Mouse (Mus musculus) v-Abl transformed pro-B cells (cell line): ENCODE measurements at regions not wholly inside any gene's neighbourhood (a gene's known extent, or its start where the extent isn't known, plus 50 kb on each side); places are given as distances from the start of the nearest gene placed in this dataset.
"Not testable (repeated sequence)": the region's sequence is repeated elsewhere in the genome, so short reads cannot be mapped to it uniquely, and the experiment has no call there.

Experiments
- in situ Hi-C, 2 experiments: fragments of 400-800 bp; cut with MboI; formaldehyde crosslinking; loops; one replicate each; pipeline ENCODE4 v1.15.1; 2025; ENCODE audit not compliant: unreplicated experiment in 2 of 2

- in situ Hi-C loops, result no loop called here
Observed at GRCm38 (mm10) chr10:126422066-126422465, 456.1 kb downstream of the Lrig3 start.

GRCm38 (mm10) chr10:126413786-126414185 lies 447.8 kb downstream of the Lrig3 start:
- in situ Hi-C loops, result no loop called here

- in situ Hi-C loops, result no loop called here
Observed at GRCm38 (mm10) chr10:126392235-126392634, 426.3 kb downstream of the Lrig3 start.

GRCm38 (mm10) chr10:126391770-126392169 lies 425.8 kb downstream of the Lrig3 start:
- in situ Hi-C loops, result no loop called here

GRCm38 (mm10) chr10:126386430-126386829 lies 420.5 kb downstream of the Lrig3 start:
- in situ Hi-C loops, result no loop called here

DNA sequence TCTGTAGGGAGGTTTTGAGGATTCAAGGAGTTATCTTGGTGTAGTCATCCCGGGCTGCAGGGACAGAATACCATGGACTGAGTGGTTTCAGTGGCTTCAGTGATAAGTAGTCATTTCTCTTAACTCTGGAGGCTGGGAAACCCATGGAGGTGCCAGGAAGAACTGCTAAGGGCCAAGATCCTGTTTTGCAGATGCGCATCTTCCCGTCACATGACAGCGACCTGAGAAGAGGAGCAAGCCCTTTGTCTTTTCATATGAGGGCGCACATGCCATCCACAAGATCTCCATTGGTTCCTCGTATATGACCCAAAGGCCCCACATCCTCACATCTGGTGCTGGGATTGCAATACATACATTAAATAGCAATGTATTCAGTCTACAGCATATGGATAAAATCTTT lies 419.7 kb downstream of the Lrig3 start:
- in situ Hi-C loops, result no loop called here

GRCm38 (mm10) chr10:126380381-126380780 lies 414.4 kb downstream of the Lrig3 start:
- in situ Hi-C loops, result no loop called here

- in situ Hi-C loops, result no loop called here
Observed at GRCm38 (mm10) chr10:126379239-126379638, 413.3 kb downstream of the Lrig3 start.

- in situ Hi-C loops, result no loop called here
Observed at GRCm38 (mm10) chr10:126373906-126374305, 407.9 kb downstream of the Lrig3 start.

DNA sequence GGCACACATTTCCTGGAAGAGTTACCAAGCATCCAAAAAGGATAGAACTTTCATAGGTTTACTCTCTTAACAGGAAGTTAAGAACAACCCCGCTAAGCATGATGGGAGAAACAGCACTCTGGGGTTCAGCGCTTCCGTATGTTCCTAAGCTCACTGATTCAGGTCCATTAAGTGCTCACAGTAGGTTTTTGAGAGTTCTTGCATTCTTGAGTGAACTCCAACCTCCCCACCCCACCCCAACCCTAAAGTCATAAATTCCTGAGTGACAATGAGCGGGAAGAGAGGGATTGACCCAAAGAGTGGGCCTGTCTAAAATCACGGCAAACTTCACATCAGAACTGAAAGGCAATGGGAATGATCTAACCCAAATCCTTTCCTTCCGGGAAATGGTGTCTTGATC lies 405.9 kb downstream of the Lrig3 start:
- in situ Hi-C loops, result no loop called here

- in situ Hi-C loops, result no loop called here
Observed at GRCm38 (mm10) chr10:126349076-126349475, 383.1 kb downstream of the Lrig3 start.

- in situ Hi-C loops, result no loop called here
Observed at GRCm38 (mm10) chr10:126337426-126337825, 371.5 kb downstream of the Lrig3 start.

- in situ Hi-C loops, result no loop called here
Observed at GRCm38 (mm10) chr10:126333786-126334185, 367.8 kb downstream of the Lrig3 start.

DNA sequence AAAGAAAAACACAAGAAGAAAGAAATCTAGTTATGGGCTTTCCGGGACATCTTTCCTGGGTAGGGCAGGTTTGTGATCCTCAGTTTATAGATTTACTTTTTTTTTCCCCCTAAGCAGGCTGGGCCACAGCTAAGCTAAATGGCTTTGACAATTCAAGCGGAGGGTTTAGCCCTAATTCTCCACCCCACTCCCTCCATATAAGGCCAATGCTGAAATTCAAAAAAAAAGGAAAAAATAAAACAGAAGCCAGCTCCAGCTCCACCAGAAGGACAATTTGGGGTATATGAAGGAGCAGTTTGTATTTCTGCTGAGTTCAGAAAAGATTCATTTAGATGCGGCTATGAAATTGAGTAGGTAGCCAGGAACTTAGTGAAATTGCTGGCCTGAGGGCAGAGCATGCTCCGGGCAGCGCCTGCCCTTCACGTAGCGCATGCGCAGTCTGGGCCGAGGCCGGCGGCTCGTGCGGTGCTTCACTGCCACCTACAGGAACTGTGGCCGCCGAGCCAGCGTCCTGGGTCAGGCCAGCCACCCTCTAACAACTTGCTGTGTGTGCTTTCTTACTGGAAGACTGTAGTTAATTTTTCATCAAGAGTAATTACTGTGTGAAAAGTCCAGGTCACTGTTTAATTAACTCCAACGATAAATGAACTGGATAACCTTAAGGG lies 364.5 kb downstream of the Lrig3 start:
- in situ Hi-C loops, result no loop called here

- in situ Hi-C loops, result no loop called here
Observed at GRCm38 (mm10) chr10:126320831-126321230, 354.9 kb downstream of the Lrig3 start.

GRCm38 (mm10) chr10:126319795-126320194 lies 353.8 kb downstream of the Lrig3 start:
- in situ Hi-C loops, result no loop called here

DNA sequence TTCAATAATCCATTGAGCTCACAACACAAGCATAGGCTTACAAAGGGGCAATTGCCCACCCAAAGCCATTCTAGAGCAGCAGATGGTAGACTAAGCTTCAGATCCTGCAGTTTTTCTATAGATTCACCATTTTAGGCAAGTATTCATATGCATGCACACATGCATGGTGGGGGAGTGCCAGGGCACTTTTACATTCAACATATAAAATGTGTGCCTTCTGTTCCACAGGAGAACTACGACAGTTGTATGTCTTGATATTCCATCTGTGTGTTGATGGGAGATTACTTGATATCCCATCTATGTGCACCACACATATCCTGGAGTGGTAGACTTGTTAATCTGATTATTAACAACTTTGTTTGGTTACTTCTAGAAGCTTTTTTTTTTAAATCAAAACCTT lies 334.0 kb downstream of the Lrig3 start:
- in situ Hi-C loops, result no loop called here

- in situ Hi-C loops, result no loop called here
Observed at GRCm38 (mm10) chr10:126298211-126298610, 332.2 kb downstream of the Lrig3 start.

DNA sequence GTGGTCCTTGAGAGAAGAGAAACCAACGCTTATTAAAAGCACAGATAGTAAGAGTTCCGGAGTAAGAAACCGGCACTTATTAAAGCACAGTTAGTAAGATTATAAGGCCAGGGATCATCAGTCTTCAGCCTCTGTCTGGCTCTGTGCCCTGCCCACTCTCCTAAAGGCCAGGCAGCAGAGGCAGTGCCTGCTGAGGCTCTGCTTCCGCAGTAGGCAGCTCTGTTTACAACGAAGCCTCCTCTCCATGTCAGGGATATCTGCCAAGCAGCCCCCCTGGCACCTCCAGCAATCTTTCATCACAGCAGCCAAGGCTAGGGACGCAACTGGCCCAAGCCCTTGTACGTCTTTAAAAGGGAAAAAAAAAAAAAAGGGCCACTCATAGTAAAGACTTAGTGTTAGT lies 329.9 kb downstream of the Lrig3 start:
- in situ Hi-C loops, result no loop called here

- in situ Hi-C loops, result no loop called here
Observed at GRCm38 (mm10) chr10:126291765-126292164, 325.8 kb downstream of the Lrig3 start.

GRCm38 (mm10) chr10:126285096-126285495 lies 319.1 kb downstream of the Lrig3 start:
- in situ Hi-C loops, result not testable (repeated sequence)

DNA sequence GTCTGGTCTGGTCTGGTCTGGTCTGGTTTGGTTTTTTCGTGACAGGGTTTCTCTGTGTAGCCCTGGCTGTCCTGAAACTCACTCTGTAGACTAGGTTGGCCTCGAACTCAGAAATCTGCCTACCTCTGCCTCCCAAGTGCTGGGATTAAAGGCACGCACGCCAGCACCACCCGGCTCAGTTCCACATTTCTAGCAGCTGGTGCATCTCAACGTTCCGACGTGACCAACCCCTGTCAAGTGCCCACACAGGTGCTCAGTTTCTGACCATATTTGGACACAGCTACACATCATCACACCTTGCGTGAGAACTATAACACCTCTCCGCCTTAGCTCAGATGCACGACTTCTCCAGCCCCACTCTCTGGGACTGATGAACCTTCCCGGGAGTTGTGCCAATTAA lies 304.4 kb downstream of the Lrig3 start:
- in situ Hi-C loops, result no loop called here
